Mouse (Mus musculus): Measurements from ENCODE around the gene Espn.

The Espn gene

DNA sequence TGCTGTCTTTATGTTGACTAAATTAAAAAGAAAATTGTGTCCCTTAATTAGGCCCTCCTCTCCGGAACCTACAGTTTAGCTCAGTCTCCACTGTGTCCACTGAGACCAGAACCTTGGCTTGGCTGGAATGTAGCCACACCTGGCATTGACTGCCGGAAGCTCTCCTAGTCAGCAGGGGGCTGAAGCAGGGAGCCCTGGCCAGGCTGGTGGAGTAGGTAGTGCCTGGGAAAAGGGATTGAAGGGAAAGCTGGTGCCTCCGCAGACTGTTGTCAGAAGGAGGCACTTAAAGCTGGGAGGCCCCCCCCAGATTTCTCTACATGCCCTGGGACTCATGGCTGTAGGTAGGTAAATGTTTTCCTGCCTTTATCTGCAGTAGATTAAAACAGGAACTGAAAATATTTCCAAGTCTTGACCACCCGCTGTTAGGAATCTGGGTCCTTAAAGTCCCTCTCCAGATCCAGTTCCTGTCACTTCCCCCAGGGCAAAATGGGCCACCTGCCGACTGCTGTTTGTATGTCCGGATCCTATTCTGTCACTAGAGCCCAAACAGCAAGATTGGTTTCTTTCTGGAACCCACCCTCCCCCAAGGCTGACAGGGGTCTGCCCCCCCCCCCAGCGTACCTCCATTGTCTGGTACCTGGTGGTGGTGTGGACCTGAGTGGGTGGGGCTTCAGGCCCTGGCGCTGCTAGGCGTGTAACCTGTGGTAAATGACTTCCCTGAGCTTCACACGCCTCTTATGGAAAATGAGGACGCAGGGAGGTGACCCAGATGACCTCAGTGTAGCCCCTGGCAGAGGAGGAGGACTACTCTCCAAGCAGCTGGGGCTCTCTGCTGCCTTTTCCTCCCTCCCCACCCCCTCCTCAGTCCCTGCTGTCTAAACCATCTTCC lies 54.0 kb downstream of the Espn start:
- no peak for DNase-seq (ENCODE audit: extremely low spot score)

DNA sequence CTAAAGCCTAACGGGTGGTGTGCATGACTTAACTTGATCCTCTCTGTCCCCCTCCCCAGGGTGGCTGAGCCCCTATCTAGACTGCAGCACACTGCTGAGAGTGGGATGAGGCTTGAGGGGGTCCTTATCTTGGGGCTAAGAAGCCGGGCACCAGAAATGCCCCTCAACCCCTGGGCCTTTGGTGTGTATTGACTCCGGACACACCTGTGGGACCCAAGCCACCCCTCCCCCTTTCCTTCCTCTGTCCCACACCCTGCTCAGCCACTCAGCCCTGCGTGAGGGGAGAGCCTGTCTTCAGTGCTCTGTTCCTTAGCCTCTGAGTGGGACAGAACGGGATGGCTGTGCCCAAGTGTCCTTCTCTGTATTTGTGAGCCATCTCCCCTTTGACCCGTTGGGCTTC lies 55.2 kb downstream of the Espn start:
- DNase-seq (ENCODE audit: extremely low spot score): no peak

DNA sequence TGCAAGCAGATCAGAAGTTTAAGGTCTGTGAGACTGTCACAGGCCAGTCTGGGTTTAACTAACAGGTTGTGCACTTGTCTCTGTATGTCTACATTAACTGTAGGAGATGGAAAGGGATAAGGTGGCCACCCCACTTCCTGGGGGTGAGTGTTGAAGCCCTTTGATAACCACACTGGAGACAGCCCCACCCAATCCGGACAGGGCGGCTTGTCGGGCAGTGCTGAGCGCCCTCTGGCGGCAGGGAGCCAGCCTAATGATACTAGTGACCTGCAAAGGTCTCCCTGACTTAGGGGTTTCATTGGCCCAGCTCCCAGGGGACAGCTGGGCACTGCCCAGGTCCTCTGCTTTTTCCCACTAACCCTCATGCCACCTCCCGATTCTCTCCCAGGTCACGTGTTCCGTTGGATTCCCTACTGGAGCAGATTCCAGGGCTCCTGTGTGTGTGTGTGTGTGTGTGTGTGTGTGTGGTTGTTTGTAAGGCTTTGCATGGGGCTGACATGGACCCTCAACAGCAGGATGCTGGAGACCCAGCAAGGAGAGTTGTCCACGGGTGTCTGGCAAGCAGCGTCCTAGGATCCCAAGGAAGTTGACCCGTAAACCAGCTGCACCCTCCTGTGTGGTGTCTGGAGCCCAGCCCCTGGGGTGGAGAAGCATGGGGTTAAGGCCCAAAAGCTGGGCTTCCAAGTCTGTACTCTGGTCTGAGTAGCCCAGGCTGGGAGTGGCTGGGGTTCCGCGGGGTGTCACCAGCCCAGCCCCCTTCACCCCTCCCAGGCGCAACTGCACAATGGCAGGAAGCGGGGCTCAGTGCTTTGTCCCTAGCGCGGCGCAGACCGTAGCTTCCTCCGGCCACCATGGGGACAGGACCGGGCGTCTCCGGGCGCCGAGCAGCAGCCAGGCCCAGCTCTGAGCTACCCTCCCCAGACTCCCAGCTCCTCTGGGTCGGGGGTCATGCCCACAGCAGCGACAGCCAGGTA lies 55.9 kb downstream of the Espn start:
- peak; percentile 67 for DNase-seq (ENCODE audit: extremely low spot score)

DNA sequence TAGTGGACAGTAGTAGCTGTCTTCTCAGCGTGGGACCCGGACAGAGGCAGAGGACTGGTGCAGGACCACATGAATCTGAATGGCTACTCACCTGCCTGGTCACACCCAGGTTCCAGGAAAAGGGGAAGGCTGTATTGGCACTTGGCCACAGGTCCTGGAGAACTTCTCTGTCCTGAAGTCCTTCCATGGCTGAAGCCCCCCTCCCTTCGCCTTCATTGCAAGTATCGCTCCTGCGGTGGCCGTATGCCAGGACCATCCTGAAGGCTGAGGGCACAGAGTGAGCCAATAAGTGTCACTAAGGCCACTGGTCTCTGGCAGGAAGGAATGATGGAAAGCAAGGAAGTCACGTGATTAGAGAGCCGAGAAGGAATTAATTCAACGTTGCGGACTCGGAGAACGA lies 57.9 kb downstream of the Espn start:
- DNase-seq (ENCODE audit: extremely low spot score): no peak

DNA sequence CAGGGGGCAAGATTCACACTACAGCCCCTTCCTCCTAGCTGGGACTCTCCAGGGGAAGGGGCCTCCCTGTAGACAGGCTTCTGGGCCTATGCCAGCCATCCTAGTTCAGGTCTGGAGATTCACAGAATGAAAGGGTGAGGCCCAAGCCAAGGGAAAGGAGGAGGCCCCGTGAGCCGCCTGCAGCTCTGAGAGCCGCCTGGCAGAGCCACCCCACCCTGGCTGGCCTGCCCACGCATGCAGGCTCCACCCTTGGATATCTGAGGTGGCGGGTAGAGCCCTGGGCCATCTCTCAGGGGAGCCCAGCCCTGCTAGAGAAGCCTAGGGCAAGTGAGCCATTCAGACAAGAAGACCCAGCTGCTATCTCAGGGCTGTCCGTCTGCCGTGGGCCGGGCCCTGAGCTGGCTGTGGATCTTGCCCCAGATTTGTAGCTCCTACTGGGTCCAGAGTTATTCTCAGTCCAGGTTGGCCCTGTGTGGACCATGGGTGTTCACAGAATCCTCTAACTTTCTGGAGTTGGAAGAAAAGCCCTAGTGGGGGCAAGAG lies 59.3 kb downstream of the Espn start:
- no peak for DNase-seq (ENCODE audit: extremely low spot score)

DNA sequence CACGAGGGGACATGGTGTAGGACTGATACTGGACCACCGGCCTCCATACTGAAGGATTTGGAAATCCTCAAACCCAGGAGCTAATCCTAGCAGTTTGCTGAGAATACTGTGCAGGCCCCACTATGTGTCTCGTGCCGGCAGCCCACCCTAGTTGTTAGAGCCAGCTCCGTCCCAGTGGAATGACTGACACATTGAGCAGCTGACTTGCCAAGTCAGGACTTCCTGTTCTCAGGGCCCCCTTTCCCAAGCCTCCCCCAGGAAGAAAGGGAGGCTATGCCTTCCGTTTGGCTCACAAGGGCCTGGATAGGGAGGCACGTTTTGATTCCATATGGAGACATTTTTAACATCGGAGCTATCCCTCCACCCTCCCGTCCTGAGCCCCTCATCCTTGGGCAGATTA lies 62.0 kb downstream of the Espn start:
- DNase-seq (ENCODE audit: extremely low spot score): no peak

DNA sequence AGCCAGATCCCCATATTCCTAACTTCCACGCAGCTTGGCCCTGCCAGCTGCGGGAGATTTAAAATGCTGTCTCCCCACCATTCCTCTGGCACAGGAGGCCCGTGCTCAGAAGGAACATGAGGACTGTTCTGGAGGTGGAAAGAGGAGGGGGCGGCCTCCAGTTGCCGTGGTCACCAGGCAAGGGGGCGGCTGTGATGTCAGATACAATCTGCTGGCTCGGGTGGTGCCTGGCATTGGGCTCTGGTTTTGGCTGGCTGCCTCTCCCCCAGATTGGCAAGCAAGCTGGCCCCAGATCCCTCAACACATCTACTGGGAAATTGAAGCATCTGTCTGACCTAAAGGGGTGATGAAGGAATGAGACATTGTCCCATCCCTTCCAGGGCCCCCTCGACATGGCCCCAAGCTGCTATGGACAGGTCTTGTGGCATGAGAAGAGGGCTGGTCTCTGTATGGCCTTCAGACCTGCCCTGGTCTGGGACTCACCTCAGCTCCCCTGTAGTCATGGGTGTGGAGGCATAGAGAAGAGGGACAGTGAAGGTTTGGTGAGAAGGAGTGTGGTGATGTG lies 63.5 kb downstream of the Espn start:
- DNase-seq (ENCODE audit: extremely low spot score): no peak

DNA sequence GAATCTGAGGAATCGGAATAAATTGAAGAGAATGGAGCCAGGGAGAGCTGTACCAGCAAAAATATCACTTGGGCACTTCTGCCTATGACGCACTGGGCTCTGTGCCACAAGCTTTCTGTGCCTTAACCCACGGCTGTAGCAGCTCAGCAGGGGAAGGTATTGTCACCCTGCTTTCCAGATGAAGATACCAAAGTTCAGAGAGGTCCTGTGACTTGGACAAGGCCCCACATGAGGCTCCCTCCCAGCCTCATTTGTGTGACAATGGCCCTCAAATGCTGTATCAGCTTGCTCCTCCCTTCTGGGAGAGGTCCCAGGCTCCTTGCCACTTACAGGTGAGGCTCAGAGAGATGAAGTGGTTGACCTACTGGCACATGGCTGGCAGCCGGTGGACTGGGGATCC lies 64.0 kb downstream of the Espn start:
- DNase-seq (ENCODE audit: extremely low spot score): no peak

DNA sequence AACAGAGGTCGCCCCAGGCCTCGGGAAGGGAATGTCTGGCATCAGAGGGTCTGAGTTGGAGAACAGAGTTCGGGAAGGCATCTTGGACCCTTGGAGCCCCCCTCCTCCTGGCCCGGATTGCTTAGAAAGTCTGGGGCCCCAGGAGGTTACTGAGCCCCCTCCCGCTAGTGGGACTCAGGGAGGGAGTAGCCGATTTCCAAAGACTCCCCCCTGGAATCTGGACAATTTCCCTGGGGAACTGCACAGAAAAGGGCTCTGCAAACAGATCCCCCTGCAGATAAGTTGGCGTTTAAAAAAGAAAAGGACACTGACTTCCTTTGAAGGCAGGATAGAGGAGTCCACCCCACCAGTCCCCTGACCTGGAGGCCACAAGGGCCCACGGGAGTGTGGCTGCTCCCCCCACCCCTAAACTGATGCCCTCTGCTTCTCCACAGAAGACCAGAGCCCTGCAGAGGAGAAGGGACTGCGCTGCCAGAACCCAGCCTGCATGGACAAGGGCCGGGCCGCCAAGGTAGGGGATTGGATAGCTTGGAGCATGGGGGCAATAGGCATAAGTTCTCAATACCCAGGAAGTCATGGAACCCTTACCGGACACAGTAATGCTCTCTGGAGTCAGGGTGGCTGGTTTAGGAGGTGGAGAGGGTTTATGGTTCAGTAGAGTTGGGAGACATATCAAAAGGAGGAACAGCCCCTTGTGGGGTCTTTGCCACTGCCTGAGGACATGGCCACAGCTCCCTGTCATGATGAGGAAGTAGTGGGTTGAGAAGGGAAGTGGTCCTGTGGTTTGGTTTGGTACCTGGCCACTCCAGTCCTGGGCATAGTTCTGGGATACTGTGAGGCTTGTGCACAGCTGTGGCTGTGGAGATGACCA lies 64.7 kb downstream of the Espn start:
- DNase-seq (ENCODE audit: extremely low spot score): peak; percentile 62

DNA sequence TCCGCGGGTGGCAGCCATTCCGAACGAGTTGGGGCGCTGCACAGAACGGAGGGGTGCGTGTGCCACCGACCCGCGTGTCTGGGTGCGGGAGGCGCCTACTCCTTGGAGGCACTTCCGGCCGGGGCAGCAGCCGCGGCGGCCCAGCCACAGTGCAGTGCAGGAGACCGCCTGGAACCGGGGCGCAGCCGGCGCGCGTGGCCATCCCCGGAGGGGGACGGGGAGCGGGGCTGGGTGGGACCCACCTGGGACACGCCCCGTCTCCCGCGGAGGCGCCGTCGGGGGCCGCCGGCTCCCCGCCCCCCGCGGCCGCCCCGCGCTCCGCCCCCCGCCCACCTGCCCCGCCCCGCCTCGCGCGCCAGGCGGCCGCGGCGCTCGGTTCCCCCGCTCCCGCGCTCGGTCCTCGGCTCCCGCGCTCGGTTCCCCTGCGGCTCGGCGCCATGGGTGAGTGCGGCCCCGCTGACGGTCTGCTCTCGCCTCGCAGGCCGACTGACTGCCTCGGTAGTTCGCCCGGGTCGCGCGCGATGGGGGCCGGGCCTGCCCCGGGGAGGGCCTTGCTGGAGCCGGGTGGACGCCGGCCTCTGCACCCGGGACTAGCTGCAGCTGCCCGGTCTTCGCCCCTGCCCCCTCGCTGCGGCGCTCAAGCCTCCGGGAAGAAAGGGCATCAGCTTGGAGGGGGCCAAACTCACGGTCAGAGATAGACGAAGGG lies 65.5 kb downstream of the Espn start:
- peak; percentile 66 for DNase-seq (ENCODE audit: extremely low spot score)

DNA sequence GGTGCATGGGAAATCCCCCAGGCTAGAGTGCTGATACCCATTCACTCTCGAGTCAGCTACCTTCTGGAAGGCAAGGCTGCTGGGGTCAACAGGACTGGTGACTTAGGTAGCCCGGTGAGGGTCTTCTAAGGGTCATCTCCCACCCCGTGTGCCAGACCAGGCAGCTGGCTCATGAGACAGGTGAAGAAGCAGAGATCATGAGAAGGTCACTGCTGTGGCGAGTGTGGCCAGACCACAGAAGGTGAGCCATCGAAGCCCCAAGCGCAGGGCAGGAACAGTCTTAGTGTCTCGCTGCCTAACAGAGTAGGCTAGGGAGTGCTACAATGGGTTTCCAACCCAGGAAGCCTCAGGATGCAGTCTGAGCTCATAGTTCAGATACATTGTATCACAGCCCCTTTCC lies 67.6 kb downstream of the Espn start:
- DNase-seq (ENCODE audit: extremely low spot score): no peak

DNA sequence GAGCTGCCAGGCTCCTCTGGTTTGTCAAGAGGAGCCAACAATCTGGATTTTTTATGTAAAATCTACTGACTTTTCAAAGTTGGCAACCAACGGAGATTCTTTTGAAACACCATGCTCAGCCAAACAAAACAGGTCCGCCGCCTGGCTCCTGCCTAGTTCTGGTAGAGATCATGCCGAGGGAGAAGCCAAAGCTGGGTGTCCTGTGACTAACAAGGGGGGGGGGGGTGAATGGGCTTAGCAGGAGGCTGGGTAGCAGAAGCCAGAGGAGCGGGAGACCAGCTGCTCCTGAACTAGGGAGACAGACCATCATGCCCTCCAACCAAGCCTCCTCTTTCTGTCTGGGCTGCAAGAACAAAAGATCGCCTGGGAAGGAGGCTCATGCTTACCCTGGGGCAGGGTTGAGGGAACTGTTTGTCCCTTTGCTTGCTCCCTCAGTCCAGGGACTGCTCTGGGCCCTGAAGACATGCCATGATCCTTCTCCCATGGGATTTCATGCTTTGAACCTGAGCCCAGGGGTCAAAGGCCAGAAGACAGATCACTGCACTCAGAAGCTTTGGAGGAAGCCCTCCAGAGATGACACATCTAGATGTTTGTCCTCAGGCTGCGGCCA lies 68.5 kb downstream of the Espn start:
- no peak for DNase-seq (ENCODE audit: extremely low spot score)

DNA sequence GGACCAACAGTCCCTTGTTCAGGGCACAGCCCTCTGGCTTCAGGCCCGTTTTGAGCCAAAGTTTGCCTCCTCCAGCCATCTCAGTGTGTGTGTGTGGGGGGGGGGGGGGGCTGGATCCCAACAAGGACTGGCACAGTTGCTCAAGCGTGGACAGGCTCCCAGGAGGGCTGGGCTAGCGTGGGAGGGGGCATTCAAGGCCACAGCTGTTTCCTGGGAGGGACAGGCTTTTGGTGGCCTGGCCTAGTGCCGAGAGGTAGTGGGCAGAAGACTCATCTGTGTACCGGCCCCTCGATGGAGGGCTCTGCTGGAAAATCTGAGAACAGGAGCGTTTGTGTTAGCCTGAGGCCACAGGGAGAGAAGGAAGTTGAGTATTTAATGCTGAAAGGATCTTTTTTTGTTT lies 72.2 kb downstream of the Espn start:
- DNase-seq (ENCODE audit: extremely low spot score): no peak

DNA sequence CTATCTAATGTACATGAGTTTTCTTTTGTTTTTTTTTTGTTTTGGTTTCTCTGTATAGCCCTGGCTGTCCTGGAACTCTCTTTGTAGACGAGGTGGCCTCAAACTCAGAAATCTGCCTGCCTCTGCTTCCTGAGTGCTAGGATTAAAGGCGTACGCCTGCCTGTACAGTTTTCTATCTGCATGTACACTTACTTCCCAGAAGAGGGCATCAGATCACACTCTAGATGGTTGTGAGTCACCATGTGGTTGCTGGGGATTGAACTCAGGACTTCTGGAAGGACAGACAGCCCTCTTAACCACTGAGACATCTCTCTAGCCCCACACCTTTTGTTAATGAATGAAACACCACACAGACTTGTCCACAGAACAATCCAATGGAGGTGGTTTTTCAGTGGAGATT lies 72.9 kb downstream of the Espn start:
- DNase-seq (ENCODE audit: extremely low spot score): no peak

DNA sequence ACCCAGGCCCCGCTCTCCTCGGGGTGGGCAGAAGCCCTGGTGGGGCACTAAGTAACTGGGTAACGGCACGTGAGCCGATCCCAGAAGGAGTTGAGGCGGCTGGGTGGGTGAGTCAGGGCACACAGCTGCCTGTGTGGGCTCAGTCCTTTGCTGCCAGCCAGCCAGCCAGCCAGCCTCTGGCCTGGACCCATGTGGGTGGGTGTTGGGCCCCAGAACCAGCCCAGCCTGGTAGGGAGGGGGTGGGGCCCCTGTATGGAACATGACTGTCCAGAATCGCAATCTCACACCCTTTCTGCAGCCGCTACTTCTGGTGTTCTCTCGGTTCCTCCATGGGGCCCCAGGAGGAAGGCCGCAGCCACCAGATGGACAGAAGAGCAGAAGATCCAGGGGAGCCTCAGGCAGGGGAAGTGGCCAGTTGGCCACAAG lies 74.1 kb downstream of the Espn start:
- DNase-seq (ENCODE audit: extremely low spot score): no peak

DNA sequence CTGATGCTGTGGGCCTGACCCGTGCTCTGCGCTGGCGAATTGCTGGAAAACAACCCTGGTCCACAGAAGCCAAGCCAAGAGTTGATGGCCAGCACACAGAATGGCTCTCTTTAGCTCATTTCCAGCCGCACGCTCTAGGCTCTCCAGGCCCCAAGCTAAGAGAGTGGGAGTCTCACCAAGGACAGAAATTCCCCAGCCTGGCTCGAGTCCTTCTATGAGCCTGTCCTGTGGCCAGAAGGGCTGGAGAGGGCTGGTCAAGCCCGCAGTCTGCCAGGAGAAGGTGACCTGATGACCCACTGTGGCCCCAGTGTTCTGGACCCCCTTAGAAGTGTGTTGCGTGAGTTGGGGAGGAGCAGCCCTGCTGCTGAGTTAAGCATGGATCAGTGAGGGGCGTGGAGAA lies 75.0 kb downstream of the Espn start:
- no peak for DNase-seq (ENCODE audit: extremely low spot score)

DNA sequence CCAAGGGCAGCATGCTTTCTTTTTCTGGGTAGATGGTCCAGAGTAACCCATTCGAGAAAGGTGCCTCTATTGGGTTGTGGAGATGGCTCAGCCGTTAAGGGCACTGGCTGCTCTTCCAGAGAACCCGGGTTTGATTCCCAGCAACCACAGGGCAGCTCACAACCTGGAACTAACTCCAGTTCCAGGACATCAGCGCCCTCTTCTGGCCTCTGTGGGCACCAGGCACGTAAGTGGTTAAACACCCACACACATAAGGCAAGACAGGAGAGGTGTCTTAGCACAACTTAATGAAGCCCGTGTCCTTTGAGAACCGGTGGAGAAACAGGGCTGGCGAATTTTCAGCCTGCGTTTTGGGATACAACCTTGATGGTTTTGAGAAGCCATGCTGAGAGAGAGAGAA lies 77.6 kb downstream of the Espn start:
- no peak for DNase-seq (ENCODE audit: extremely low spot score)

DNA sequence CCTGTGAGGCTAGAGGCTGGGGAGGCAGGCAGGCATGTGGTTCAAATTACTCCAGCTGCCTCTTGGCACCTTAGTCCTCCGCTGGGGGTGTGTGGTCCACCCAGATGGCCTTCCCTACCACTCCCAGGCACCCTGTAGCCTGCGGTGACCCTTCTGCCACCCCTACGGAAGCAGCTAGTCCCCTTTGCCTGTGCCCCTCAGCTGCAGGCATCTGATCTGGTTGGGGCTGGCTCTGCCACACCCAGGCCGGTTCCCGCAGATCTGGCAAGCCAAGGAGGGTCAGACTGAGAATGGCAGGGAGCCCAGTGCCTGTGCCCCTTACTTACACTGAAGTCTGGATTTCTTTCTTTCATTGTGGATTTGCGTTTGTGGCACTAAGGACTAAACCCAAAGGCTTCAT lies 78.5 kb downstream of the Espn start:
- DNase-seq (ENCODE audit: extremely low spot score): no peak

DNA sequence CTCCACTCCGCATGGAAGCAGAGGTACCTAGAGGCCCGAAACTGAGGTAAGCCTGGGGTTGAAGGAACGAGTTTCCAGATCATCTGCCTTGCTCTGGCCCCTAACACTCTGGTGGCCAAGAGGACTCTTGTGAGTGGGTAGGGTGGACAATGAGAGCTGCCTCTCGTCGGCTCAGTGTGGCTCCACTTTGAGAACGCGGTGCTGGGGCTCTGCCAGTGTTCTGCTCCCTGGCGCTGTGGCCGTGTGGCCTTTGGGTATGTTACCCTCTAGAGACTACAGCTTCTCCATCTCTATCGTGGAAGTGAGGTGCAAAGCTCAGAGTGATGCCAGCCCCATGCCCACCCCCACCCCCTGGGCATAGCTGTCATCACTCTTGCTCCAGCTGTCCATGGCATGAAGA lies 79.5 kb downstream of the Espn start:
- no peak for DNase-seq (ENCODE audit: extremely low spot score)

DNA sequence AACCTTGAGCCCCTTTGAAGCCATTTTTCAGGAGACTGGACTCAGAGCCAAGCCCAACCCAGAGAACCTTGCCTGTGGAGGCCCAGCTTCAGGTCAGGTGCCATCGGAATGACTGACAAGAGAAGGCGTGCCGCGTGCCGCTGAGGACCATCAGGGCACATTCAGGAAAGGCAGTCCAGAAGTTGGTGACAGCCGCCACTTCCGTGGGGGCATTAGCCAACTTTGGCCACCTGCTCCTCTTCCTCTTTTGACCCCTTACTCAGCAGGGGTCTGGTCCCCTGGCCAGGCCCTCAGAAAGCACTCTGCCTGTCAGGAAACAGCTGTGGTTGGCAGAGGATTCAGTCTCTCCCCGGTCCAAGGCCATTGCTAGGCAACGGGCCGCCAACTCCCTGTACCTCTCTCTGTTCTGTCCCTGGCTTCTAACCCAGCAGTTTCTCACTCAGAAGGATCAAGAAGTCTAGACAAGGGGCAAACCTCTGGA lies 80.0 kb downstream of the Espn start, which contains the start of gene Plekhg5:
Plekhg5 (plus strand) TSS at position 378 of the 481 bp plus-strand sequence.
- DNase-seq (ENCODE audit: extremely low spot score): no peak
